29 mouse cellular contexts compared by ENCODE assay signal in the genomic region with DNA sequence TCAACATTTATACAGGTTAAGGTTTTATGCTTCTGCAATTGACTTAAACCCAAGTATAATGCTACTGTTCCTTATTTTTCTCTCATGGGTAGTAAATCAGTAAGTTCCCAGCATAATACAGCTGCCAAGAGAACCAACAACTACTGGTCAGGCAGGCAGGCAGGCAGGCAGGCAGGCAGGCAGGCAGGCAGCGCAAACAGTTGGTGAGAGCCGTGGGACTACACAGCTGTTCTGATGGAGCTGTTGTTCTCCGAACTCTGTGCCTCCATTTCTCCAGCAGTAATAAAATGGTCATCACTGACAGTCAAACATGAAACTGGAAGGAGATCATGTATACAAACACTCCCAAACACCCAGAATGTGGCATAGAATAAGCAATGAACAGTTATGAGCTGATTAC.
"Had no signal": no experiment of that assay in that cellular context is flagged by ENCODE, and none has a peak within 500 bp of the region (broad histone marks: within the 10 kb centered on the region; RNA-seq: fewer than 3 reads in every experiment).

No protein-coding gene starts in this region.

- H3K4me1 ChIP-seq: limb, embryonic 12.5 days; limb, embryonic 15.5 days; liver, embryonic 12.5 days; liver, embryonic 13.5 days; liver, embryonic 15.5 days; lung, embryonic 15.5 days; midbrain, embryonic 10.5 days; midbrain, embryonic 12.5 days; midbrain, embryonic 13.5 days; midbrain, embryonic 15.5 days; neural tube, embryonic 12.5 days had no signal

- H3K4me3 ChIP-seq: left cerebral cortex, adult 2 months; limb, embryonic 12.5 days; limb, embryonic 13.5 days; limb, embryonic 15.5 days; liver, embryonic 12.5 days; liver, embryonic 13.5 days; liver, embryonic 15.5 days; lung, embryonic 15.5 days; megakaryocyte, embryonic 14.5 days; midbrain, embryonic 10.5 days; midbrain, embryonic 12.5 days; midbrain, embryonic 13.5 days; midbrain, embryonic 15.5 days; neural tube, embryonic 12.5 days had no signal

- H3K9me3 ChIP-seq: limb, embryonic 12.5 days; limb, embryonic 13.5 days; limb, embryonic 15.5 days; liver, embryonic 12.5 days; liver, embryonic 13.5 days; liver, embryonic 15.5 days; lung, embryonic 15.5 days; megakaryocyte, embryonic 14.5 days; midbrain, embryonic 10.5 days; midbrain, embryonic 12.5 days; midbrain, embryonic 13.5 days; midbrain, embryonic 15.5 days; neural tube, embryonic 12.5 days had no signal

- H3K4me2 ChIP-seq: limb, embryonic 12.5 days; limb, embryonic 13.5 days; limb, embryonic 15.5 days; liver, embryonic 11.5 days; liver, embryonic 12.5 days; liver, embryonic 13.5 days; liver, embryonic 15.5 days; lung, embryonic 14.5 days; lung, embryonic 15.5 days; midbrain, embryonic 11.5 days; midbrain, embryonic 12.5 days; midbrain, embryonic 13.5 days; midbrain, embryonic 15.5 days; neural tube, embryonic 12.5 days had no signal

- H3K27ac ChIP-seq: left cerebral cortex, adult 2 months; limb, embryonic 12.5 days; limb, embryonic 13.5 days; limb, embryonic 15.5 days; liver, embryonic 12.5 days; liver, embryonic 13.5 days; liver, embryonic 14.5 days; liver, embryonic 15.5 days; lung, embryonic 15.5 days; macrophage; midbrain, embryonic 10.5 days; midbrain, embryonic 12.5 days; midbrain, embryonic 13.5 days; midbrain, embryonic 15.5 days; neural tube, embryonic 12.5 days had no signal

- DNase-seq: left cerebral cortex, postnatal 4 days; liver; liver, embryonic 13.5 days; liver, postnatal 0 days; lung, adult 18-20 months; lung, adult 2 months; lung, embryonic 14.5 days; lung, postnatal 10 days; lung, postnatal 14 days; lung, postnatal 36 days; lung, postnatal 4 days; midbrain, embryonic 14.5 days had no signal

- H3K27me3 ChIP-seq: limb, embryonic 12.5 days; limb, embryonic 15.5 days; liver, embryonic 12.5 days; liver, embryonic 13.5 days; liver, embryonic 15.5 days; lung, embryonic 15.5 days; megakaryocyte, embryonic 14.5 days; midbrain, embryonic 12.5 days; midbrain, embryonic 13.5 days; midbrain, embryonic 15.5 days; neural tube, embryonic 12.5 days had no signal
